Mouse (Mus musculus): Measurements from ENCODE around the gene Flad1.
A peak's percentile ranks its signal among the peaks of the same experiment; 100 is the strongest.

The Flad1 gene

DNA sequence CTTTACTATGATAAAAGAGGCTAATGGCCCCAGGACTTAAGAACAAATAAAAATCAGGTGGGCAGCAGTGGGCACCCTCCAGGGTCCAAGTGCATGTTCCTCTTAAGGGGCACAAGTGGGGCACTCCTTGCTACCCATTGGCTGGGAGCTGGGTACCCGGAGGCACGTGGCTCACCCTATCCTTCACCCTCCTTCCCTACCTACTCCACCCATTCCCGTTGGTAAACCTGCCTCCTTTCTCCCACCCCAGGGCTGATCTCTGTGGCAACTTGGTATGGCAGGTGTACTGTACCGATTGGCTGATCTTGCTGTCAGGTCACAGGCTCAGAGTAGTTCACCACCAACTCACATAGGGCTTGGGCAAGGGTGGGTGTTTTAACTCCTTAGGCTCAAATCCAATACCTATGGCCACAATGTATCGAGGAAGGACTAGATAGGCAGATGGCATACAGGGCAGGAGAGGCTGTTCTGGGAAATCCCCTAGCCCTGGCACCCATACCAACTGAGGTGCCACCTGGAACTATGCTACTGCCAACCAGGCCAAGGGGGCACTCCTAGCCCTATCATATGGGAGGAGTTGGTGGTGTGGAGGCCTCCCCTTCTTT lies 27.9 kb downstream of the Flad1 start:
- peak; percentile 99 for DNase-seq (ENCODE audit: extremely low read depth, low read depth, low spot score)

DNA sequence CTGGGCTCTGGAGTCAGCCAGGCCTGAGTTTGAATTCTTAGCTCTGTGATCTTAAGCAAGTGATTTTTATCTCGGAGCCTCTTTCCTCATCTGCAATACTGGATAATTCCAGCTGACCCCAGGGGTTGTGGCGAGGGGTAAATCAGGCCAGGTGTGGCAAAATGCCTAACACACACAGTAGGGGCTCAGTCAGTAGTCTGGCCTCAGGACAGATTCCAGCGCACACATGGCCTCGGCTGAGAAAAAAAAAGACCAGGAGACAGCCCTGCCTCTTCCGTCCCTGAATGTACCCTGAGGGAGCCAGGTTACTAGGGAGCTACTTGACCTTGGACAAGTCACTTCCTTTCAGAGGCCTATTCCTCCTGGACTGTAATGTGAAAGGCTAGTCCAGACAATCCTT lies 28.7 kb downstream of the Flad1 start:
- peak; percentile 83 for DNase-seq (ENCODE audit: extremely low read depth, low read depth, low spot score)

DNA sequence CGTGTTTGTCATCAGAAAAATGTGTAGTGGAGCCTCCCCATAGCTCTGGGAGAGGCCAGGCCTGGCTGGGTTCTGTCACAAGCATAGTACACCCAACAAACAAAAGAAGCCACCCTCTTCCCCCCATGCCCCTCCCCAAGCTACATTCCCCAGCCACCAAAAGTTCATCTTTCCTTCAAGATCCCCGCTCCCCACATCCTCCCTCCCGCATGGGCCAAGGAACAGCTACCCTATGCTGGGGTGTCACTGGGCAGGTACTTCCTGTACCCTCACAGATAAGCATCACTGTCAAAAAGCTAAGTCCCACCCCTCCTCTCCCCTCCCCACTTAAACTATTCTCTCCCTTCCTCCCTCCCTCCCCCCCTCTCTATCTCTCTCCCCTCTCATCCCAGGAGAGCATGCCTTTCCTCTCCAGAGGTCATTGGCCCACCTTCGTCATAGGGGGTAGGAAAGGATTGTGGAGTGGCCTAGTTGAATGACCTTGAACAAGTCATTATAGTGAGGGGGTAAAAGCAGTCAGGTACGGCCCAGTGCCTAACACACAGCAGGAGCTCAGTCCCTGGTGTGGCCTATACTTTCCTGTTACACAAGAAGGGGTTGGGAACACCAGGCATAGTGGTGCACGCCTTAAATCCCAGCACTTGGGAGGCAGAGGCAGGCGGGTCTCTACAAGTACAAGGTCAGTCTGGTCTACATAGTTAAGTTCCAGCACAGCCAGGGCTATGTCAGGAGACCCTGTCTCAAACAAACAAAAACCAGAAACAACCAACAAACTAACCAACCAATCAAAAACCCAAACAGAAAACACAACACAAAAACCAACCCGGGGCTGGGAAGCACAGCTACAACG lies 29.4 kb downstream of the Flad1 start:
- DNase-seq (ENCODE audit: extremely low read depth, low read depth, low spot score) = no peak

DNA sequence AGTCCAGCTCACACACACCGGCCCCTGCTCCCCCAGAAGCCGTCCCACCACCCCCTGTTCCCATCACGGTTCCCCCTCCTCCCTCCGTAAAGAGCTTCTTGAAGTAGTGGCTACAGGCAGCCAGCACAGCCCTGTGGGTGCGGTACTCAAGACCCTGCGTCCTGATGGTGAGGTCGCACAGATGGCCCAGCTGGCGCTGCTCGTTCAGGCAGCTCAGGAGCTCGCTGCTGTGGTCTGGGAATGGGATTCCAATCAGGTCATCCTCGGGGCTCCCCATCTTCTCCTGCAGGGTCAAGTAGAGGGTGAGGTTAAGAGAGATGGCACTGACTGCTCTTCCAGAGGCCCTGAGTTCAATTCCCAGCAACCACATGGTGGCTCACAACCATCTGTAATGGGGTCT lies 30.4 kb downstream of the Flad1 start:
- no peak for DNase-seq (ENCODE audit: extremely low read depth, low read depth, low spot score)

DNA sequence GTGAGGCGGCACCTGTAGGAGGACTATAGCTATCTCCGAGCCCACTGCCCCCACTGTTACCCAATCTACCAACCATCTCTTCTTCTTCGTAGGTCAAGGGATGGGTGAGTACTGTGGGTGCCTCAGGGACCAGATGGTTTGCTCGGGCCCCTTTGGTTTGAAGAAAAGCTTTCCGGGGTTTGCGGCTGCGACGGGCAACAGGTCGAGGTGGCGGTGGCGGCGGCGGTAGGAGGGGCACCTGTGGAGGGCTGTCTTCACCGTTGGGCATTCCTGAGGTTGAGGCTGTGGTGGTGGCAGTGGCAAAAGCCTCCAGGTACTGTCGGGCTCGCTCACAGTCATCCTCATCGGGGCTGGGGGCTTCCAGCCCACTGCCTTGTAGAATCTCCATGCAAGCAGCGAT lies 31.0 kb downstream of the Flad1 start:
- DNase-seq (ENCODE audit: extremely low read depth, low read depth, low spot score) = no peak

DNA sequence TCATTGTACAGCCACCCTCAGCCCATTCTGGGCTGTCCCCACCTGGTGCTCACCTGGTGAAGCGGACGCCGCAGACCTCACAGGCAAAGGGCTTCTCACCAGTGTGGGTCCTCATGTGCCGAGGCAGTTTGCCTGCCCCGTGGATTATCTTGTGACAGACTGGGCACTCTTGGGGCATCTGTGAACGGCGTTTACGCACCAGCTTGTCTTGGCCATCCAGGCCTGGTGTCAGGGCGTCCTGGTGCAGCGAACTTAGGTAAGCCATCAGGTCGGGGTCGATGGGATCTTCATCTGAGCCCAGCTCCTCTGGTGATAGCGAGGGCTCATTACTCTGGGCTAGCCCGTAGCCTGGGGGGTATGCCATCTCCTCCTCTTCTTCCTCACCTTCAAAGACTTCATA lies 31.4 kb downstream of the Flad1 start:
- DNase-seq (ENCODE audit: extremely low read depth, low read depth, low spot score) = no peak

DNA sequence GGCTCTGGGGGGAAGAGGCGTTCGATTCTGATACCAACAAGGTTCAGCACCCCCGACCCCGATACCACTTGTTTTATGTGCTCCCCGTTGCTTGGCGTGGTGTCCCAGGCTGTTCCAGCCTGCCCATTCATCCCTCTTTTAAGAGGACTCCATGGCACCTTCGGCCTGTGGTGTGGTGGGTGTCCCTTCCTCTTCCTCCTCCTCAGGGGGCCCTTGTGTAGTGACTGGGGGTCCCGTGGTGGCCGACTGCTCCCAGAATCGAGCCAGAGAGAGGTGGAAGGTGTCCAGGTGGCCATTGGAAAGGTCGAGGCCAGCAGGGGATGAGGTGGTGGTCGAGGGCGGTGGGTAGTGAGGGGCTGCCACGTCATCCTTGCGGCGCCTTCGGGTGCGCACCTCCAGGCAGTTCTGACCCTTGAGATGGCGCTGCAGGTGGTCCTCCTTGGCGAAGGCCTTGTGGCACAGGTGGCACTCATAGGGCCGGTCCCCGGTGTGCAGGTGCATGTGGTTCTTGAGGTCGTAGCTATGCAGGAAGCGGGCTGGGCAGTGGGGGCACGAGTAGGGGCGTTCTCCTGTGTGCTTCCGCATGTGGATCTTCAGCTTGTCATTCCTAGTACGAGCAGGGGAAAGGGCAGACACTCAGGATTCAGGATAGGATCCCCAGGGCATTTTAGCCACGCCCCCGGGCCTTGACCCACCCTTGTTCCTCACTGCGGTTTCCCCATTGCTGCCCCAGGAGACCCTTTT lies 32.1 kb downstream of the Flad1 start:
- no peak for DNase-seq (ENCODE audit: extremely low read depth, low read depth, low spot score)

DNA sequence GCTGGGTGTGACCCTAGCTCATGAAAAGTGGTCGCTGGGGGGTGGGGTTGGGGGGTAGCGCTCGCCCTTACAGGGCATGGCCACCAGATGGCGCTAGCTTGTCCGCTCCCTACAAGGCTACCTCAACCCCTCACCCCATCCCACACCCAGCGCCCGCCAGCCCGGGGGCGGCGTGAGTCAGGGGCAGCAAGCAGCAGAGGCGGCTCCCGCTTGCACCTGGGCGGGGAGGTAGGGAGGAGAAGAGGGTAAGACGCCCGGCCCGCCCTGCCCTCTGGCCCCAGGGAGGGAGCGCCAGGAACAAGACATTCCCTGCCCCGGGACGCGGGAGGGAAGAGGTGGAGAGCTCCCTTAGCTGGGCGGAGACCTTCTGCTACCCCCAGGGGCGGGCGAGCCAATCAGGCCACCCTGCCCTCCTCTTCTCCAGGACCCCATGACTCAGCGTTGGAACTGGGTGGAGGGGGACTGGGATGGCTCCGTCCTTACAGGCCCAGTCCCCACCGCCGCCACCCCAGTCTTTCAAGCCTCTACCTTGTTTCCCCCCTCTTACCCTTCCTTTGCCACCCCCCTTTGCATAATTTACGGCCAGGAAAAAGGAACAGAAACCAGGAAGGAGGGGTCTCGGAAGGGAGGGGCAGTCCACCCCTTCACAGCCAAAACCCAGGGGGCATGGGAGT lies 33.1 kb downstream of the Flad1 start:
- no peak for DNase-seq (ENCODE audit: extremely low read depth, low read depth, low spot score)

DNA sequence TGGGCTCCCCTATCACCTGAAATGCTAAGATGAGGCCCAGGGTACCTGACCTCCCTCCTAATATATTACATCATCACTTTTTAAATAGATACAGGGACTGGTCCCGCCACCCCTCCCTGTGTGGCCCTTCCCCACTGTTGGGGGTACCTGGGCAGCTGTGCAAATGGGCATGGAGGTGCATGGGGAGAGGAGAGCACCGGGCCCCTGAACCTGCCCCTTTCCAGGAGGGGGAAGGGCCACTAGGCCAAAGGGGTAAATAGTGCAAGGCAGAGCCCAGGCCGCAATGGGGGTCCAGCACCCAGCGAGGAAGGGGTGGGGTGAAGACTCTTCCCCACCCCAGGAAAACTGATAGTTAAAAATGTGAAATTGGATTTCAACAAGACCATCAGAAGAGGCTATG lies 33.8 kb downstream of the Flad1 start:
- DNase-seq (ENCODE audit: extremely low read depth, low read depth, low spot score) = no peak

DNA sequence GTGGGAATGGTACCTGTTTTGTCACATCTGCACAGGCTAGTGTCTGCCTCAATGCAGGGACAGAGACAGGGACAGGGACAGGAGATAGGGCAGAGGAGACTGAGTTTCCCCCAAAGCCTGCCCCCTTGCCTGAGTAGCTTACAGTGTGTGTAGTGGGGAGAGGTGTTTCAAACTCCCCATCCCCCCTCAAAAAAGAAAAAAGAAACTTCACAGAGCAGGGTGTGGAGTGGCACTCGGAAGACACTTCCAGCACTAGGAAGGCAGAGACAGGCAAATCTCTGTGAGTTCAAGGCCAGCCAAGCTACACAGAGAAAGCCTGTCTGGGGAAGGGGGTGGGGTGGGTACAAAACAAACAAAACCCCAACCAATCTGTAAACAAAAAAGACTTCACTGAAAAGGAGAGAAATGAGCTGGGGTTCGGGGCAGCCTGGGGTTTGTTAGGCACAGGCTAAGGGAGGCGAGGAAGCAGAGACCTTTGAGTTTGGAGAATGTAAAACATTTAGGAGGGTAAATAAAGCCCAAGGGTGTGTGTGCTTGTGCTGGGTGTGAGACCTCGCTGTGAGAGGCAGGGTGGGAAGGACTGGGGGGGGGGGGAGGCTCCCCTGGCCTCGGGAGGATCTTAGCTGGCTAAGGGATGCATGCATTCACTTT lies 38.0 kb downstream of the Flad1 start:
- DNase-seq (ENCODE audit: extremely low read depth, low read depth, low spot score) = no peak

DNA sequence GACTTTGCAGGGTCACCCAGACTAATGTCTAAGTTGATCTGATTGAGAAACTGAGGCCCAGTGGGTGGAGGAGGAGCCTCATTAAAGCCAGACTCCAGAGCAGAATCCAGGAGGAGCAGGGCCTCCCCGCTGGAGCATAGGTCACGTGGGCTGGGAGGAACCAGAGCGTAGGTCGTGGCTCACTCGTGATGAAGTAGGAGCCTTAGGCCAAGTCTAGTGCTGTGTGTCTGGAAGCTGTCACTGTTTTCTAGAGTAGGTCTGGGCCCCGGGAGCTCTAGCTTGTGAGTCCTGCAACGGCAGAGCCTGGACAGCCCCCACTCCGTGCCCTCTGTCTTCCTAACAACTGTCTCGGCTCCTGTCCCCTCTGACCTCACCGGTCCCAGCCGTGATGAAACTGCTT lies 44.3 kb downstream of the Flad1 start:
- no peak for DNase-seq (ENCODE audit: extremely low read depth, low read depth, low spot score)

DNA sequence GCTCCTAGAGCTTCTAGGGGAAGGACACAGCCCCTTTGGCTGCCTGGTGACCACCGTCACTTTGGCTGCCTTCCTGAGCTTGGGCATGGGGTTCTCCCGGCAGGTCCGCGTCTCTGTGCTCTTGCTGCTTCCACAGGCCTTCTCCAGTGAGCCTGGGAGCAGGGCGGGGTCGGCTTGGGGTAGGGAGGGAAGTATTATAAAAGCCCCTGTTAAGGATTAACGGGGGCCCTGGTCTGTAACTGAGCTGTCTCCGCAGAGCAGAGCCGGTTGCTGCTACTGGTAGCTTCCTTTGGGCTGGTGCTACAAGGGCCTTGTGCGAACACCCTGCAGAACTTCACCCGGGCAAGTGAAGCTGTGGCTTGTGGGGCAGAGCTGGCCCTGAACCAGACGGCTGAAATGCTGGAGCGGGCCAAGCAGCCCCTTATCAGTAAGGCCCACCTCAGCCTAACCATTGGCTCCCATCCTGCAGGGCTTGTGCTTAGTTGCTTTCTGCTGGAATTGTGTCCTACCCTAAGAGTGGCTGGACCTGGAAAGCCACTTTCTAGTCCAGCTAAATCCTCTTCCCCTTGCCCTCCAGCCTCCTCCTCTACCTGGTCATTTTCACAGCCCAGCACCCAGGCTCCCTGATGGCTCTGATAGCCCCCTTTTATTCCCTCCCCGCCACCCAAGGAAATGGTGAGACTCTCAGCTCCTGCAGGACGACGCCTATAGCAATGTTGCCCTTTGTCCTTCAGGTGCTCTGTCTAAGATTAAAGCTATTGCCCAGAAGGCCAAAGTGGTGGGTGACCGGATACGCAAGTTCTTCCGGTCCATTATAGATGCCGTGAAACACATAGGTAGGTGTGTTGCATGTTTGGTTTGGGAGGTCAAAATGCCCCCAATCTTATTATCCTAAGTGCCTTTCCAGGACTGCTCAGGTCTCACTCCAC lies 45.9 kb downstream of the Flad1 start:
- no peak for DNase-seq (ENCODE audit: extremely low read depth, low read depth, low spot score)

DNA sequence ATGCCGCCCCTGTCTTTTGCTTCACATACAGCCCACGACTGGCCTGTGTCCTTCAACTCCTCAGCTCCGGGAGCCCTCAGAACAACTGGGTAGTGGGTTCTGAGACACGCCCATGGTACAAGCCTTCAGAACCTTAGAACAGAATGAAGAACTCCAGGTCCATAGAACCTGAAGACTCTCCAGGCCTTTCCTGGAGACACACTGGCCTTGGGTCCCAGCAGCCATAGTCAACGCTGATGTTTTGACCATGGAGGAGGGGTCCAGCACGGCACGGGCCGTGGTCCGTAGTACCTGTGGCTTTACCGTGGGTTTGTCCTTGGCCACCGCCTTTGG lies 46.6 kb downstream of the Flad1 start, which contains the start of gene Dcst1:
Dcst1 (minus strand) TSS at position 101 of the 333 bp plus-strand sequence.
- DNase-seq (ENCODE audit: extremely low read depth, low read depth, low spot score) = no peak

DNA sequence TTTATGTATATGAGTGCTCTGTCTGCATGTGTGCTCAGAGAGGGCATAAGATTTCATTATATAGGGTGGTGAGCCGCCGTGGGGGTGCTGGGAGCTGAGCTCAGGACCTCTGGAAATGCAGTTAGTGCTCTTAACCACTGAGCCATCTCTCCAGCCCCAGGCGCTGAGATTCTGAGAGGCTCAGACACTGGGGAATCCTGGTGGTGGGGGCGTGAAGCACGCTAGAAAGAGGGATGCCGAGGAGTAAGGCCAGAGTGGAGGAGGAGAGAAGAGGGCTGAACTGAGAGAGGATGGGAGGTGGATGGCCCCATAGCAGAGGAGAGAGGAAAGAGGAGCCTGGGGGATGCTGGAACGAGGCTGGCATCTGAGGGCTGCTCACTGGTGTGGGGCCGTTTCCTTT lies 47.0 kb downstream of the Flad1 start:
- no peak for DNase-seq (ENCODE audit: extremely low read depth, low read depth, low spot score)

DNA sequence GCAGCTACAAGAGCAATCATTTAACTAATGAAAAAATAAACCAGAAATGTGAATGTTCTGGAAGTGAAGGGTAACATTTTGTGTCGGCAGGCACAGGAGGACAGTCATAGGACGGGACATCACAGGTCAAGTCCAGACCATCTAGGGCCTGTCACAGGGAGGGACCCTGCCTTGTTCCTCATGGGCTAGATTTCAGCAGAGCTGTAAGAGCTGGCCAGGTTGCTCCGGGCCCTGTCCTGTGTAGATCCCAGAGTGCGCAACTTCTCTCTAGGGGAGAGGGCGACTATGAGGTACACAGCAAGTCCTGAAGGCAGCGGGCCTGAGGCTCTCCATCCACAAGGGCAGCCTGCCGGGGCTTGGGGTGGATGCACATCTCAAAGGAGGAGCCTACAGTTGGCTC lies 50.0 kb downstream of the Flad1 start, which contains the start of gene Dcst2:
Dcst2 (plus strand) TSS at position 301 of the 400 bp plus-strand sequence.
- DNase-seq (ENCODE audit: extremely low read depth, low read depth, low spot score) = no peak

DNA sequence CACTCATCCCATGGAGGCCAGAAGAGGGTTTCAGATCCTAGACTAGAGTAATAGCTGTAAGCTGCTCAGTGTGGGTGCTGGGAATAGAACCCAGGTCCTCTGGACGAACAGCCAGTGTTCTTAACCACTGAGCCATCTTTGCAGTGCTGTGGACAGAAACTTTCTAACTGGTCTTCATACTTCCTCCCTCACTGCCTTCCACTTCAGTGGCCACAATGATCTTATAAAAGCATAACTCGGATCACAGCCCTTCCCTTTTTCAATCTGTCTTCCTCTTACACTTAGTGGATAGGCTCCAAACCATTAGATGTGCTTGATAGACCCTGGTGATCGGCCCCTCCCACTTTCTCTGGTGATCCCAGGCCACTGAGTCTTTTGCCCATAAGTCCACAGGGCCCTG lies 51.4 kb downstream of the Flad1 start:
- no peak for DNase-seq (ENCODE audit: extremely low read depth, low read depth, low spot score)

DNA sequence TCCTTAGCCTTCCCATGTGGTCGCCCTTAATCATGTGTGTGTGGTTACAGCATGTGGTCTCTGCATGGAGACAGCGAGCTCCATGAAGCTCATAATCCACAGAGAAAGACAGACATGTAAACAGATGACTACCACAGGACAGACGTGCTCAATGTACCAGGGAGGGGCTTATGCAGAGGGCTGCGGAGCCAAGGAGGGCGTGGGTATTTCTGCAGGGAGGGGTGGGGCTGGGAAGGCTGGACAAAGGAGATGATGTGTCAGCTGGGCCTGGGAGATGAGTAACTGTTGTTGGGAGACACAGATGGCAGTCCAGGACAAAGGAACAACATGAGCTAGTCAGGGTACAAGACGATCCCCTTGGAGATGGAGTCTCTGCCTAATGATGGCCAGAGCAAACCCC lies 52.0 kb downstream of the Flad1 start:
- no peak for DNase-seq (ENCODE audit: extremely low read depth, low read depth, low spot score)

DNA sequence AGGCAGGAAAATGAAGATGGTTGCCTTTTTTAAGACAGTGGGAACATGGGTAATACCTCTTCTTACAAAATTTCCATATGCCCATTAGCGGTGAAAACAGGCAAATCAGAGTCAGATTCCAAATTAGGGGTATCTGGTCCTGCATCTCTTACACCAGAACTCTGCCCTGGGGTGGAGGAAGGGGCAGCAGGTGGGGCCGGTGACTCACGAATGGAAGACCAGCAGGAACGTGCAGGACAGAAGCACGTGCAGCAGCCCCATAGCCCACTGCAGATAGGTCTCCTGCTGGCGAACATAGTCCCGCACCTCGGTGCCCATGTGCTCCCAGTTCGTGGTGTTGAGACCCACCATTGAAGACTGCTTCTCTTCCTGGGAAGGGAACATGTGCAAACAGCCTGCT lies 55.6 kb downstream of the Flad1 start:
- DNase-seq (ENCODE audit: extremely low read depth, low read depth, low spot score) = no peak

DNA sequence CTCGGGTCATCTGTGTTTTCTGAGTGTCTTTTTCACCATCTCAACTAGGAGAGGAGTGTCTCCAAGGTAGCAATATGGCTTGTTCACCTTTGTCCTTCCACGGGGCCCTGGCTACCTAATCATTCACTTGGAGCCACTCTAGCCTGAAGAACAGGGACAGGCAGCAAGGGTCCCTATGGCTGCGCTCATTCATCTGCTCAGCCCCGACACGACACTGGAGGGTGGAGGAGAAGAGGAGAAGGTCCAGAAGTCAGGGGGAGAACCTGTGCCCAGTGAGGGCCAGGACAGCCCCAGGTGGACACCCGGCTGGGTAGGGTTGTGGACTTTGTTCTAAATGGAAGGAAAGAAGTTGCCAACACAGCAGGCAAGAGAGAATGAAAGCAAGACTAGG lies 56.2 kb downstream of the Flad1 start:
- no peak for DNase-seq (ENCODE audit: extremely low read depth, low read depth, low spot score)
